ENCODE assay signal across 8 mouse cellular contexts in genomic region chr9:66620581-66620981, GRCm38 (mm10). TPM values are rescaled to one million over a fixed set of nuclear protein-coding genes. Genes with fewer than 3 reads are reported as not detected.
DNase-seq lines count a peak whose midpoint lies in the region; ATAC-seq lines count a peak whose summit lies in the region.

No protein-coding gene starts in this region.

- H3K4me1 ChIP-seq in forebrain, embryonic 10.5 days: peaks cover 16% of the 10 kb centered on the region
- peaks cover 5% of the 10 kb centered on the region; the same call in 1 of the 2 replicates for H3K4me1 ChIP-seq in forebrain, embryonic 15.5 days
- H3K4me1 ChIP-seq in hindbrain, embryonic 11.5 days (replicated peaks; ENCODE audit: control insufficient read depth, insufficient read depth, low read length): peaks cover 2% of the 10 kb centered on the region; the same call in 1 of the 2 replicates
- H3K4me1 ChIP-seq in midbrain, embryonic 15.5 days: peaks cover 7% of the 10 kb centered on the region; the same call in 1 of the 2 replicates

- H3K27ac ChIP-seq in forebrain, embryonic 10.5 days: peak overlapping the region; percentile 37; the same call in 1 of the 2 replicates
- no peak overlapping the region; the same call in 1 of the 2 replicates for H3K27ac ChIP-seq in forebrain, embryonic 15.5 days (replicated peaks)
- peak overlapping the region; percentile 30; the same call in 1 of the 2 replicates for H3K27ac ChIP-seq in hindbrain, embryonic 11.5 days (ENCODE audit: low read depth, low read length)
- H3K27ac ChIP-seq in midbrain, embryonic 15.5 days: peak overlapping the region; percentile 18

- no peaks in the 10 kb centered on the region for H3K36me3 ChIP-seq in forebrain, embryonic 10.5 days (replicated peaks)
- no peaks in the 10 kb centered on the region for H3K36me3 ChIP-seq in forebrain, embryonic 15.5 days
- no peaks in the 10 kb centered on the region for H3K36me3 ChIP-seq in hindbrain, embryonic 11.5 days (ENCODE audit: control insufficient read depth, insufficient read depth, low read length)
- H3K36me3 ChIP-seq in midbrain, embryonic 15.5 days (replicated peaks): no peaks in the 10 kb centered on the region

- WGBS in forebrain, embryonic 10.5 days: 48% methylated on average over 6 of the region's 6 CpGs
- WGBS in forebrain, embryonic 15.5 days: 48% methylated on average over 6 of the region's 6 CpGs
- 48% methylated on average over 6 of the region's 6 CpGs for WGBS in hindbrain, embryonic 11.5 days
- WGBS in midbrain, embryonic 15.5 days: 38% methylated on average over 6 of the region's 6 CpGs

- H3K27me3 ChIP-seq in forebrain, embryonic 10.5 days (ENCODE audit: poor library complexity, severe bottlenecking): no peaks in the 10 kb centered on the region
- no peaks in the 10 kb centered on the region for H3K27me3 ChIP-seq in forebrain, embryonic 15.5 days
- H3K27me3 ChIP-seq in hindbrain, embryonic 11.5 days (ENCODE audit: control insufficient read depth, insufficient read depth, low read length): no peaks in the 10 kb centered on the region
- no peaks in the 10 kb centered on the region for H3K27me3 ChIP-seq in midbrain, embryonic 15.5 days (replicated peaks)

- H3K9me3 ChIP-seq in forebrain, embryonic 10.5 days: no peaks in the 10 kb centered on the region
- no peaks in the 10 kb centered on the region for H3K9me3 ChIP-seq in forebrain, embryonic 15.5 days
- no peaks in the 10 kb centered on the region for H3K9me3 ChIP-seq in hindbrain, embryonic 11.5 days (ENCODE audit: control insufficient read depth, low read length)
- no peaks in the 10 kb centered on the region for H3K9me3 ChIP-seq in midbrain, embryonic 15.5 days

- no peak for ATAC-seq in forebrain, embryonic 15.5 days (replicated peaks)
- ATAC-seq in erythroid progenitor cell, adult 5-6 weeks (replicated peaks; ENCODE audit: low FRiP score, poor library complexity, severe bottlenecking): peak; percentile 91
- ATAC-seq in hindbrain, embryonic 11.5 days (ENCODE audit: low FRiP score): no peak
- ATAC-seq in midbrain, embryonic 15.5 days (replicated peaks): peak; percentile 14; the same call in 1 of the 2 replicates
- ATAC-seq in frontal cortex, adult (ENCODE audit: low TSS enrichment): no peak

- DNase-seq in forebrain, embryonic 10.5 days (ENCODE audit: extremely low spot score, low spot score): no peak
- peak; percentile 46 for DNase-seq in hindbrain, embryonic 11.5 days (ENCODE audit: low spot score)
- DNase-seq in liver: peak; percentile 74
- no peak for DNase-seq in cerebellum, adult 11-12 months

- H3K9ac ChIP-seq in forebrain, embryonic 15.5 days (replicated peaks): no peak overlapping the region
- no peak overlapping the region for H3K9ac ChIP-seq in hindbrain, embryonic 11.5 days (ENCODE audit: low read depth, low read length)
- H3K9ac ChIP-seq in midbrain, embryonic 15.5 days: no peak overlapping the region

- H3K4me2 ChIP-seq in forebrain, embryonic 15.5 days (replicated peaks): no peak overlapping the region
- no peak overlapping the region for H3K4me2 ChIP-seq in hindbrain, embryonic 11.5 days (replicated peaks; ENCODE audit: low read depth, low read length)
- no peak overlapping the region for H3K4me2 ChIP-seq in midbrain, embryonic 15.5 days

- H3K4me3 ChIP-seq in forebrain, embryonic 10.5 days: no peak overlapping the region
- no peak overlapping the region for H3K4me3 ChIP-seq in forebrain, embryonic 15.5 days
- H3K4me3 ChIP-seq in hindbrain, embryonic 11.5 days (ENCODE audit: low read depth, low read length): no peak overlapping the region
- H3K4me3 ChIP-seq in midbrain, embryonic 15.5 days: no peak overlapping the region

RNA-seq across cellular contexts. Expression of gene Usp3, which starts 27.6 kb away (rescaled TPM):
- polyA plus RNA-seq in forebrain, embryonic 10.5 days (2016; fragmentation: Nextera tagmentation; extraction: Ambion mirVana): 95.1 and 101 TPM in 2 replicates
- 107 and 110 TPM in 2 replicates for polyA plus RNA-seq in forebrain, embryonic 15.5 days (2015; fragmentation: Nextera tagmentation; extraction: Ambion mirVana)
- 24.9 and 45.7 TPM in 2 replicates for total RNA-seq in erythroid progenitor cell, adult 5-6 weeks (2015; ENCODE audit: low replicate concordance)
- 23.5 and 27.4 TPM in 2 replicates for total RNA-seq in erythroid progenitor cell, adult 5-6 weeks (2017; ENCODE audit: low replicate concordance)
- polyA plus RNA-seq in hindbrain, embryonic 11.5 days (2014; fragmentation: Nextera tagmentation; extraction: Ambion mirVana): 101 and 117 TPM in 2 replicates
- 70.3 and 77.3 TPM in 2 replicates for polyA plus RNA-seq in midbrain, embryonic 15.5 days (2015; fragmentation: Nextera tagmentation; extraction: Ambion mirVana)

Comparison
In these comparisons a context has a peak if more than half of its experiments do, and no peak if none do; other contexts are left out.
1. DNase-seq: peak in hindbrain, embryonic 11.5 days (single experiment) and liver (single experiment); none in forebrain, embryonic 10.5 days (single experiment) and cerebellum, adult 11-12 months (single experiment).
2. ATAC-seq: peak in erythroid progenitor cell, adult 5-6 weeks (single experiment) and midbrain, embryonic 15.5 days (single experiment); none in forebrain, embryonic 15.5 days (single experiment), hindbrain, embryonic 11.5 days (single experiment) and frontal cortex, adult (single experiment).